Mouse (Mus musculus): ENCODE results near the gene Syncrip. TPM values are rescaled to one million over a fixed set of nuclear protein-coding genes. Genes with fewer than 3 reads are reported as not detected.

The Syncrip gene
- polyA plus RNA-seq, 1 experiment from 2014 or later = 88.7 TPM

- peak overlapping the region; percentile 62 for H3K4me2 ChIP-seq
- H3K9ac ChIP-seq = no peak overlapping the region
- no peak for ATAC-seq (ENCODE audit: insufficient read depth, low FRiP score, low read depth)
- 0 out of 2 replicates have a peak, but pooled peaks cover 5% of the 10 kb centered on the region for H3K36me3 ChIP-seq
- no peaks in the 10 kb centered on the region for H3K27me3 ChIP-seq (replicated peaks)
- H3K4me1 ChIP-seq = peaks cover 3% of the 10 kb centered on the region; the same call in 1 of the 2 replicates
- H3K9me3 ChIP-seq = no peaks in the 10 kb centered on the region
- H3K27ac ChIP-seq = no peak overlapping the region
- 28% methylated on average over 4 of the region's 4 CpGs for WGBS
- H3K4me3 ChIP-seq (replicated peaks) = peak overlapping the region; percentile 69
These were observed 38.6 kb upstream of the Syncrip start for GRCm38 (mm10) chr9:88520849-88521483.

DNA sequence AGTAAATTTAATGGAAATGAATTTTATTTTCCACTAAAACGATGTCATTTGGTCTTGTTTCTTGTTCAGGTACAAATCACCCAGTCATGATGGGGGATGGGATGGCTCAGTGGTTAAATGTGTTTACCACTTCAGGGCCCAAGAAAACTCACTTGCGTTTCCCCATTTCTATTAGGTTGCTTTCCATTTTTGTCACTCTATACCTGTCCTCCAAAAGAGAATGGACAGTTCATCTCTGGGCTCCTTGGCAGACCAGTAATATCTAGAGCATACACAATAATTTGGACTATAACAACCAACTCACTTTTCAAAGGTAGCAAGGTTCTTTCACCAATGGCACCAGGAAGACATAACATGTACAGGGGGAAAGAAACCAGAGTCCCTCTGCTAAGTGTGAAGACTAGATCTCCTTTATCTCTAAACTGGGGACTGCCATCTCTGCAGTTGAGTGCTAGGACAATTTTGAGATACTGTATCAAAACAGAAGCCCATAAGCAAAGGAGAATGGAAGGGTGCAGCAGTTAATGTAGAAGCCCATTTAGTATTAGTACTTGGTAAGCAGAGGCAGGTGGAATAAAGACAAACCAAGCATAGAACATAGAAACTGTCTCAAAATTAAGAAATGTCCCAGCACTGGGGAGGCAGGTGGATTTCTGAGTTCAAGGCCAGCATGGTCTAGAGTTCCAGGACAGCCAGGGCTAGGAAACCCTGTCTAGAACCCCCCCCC lies 37.9 kb upstream of the Syncrip start:
- H3K4me2 ChIP-seq = peak overlapping the region; percentile 62
- H3K9ac ChIP-seq = no peak overlapping the region

GRCm38 (mm10) chr9:88519390-88520121 lies 37.2 kb upstream of the Syncrip start:
- no peak for ATAC-seq (ENCODE audit: insufficient read depth, low FRiP score, low read depth)
- H3K27me3 ChIP-seq (replicated peaks) = no peaks in the 10 kb centered on the region
- H3K36me3 ChIP-seq = 0 out of 2 replicates have a peak, but pooled peaks cover 5% of the 10 kb centered on the region
- no peak overlapping the region for H3K9ac ChIP-seq
- peak overlapping the region; percentile 11; the same call in 1 of the 2 replicates for H3K27ac ChIP-seq
- no peaks in the 10 kb centered on the region for H3K9me3 ChIP-seq
- peaks cover 3% of the 10 kb centered on the region; the same call in 1 of the 2 replicates for H3K4me1 ChIP-seq
- no peak overlapping the region for H3K4me3 ChIP-seq (replicated peaks)
- H3K4me2 ChIP-seq = no peak overlapping the region

More for the DNA sequence above, 37.9 kb upstream of the Syncrip start:
- H3K4me1 ChIP-seq = peaks cover 3% of the 10 kb centered on the region; the same call in 1 of the 2 replicates
- 26% methylated on average over 2 of the region's 2 CpGs for WGBS
- H3K36me3 ChIP-seq = 0 out of 2 replicates have a peak, but pooled peaks cover 5% of the 10 kb centered on the region
- ATAC-seq (ENCODE audit: insufficient read depth, low FRiP score, low read depth) = no peak
- no peak overlapping the region for H3K4me3 ChIP-seq (replicated peaks)
- no peak overlapping the region for H3K27ac ChIP-seq
- H3K9me3 ChIP-seq = no peaks in the 10 kb centered on the region
- no peaks in the 10 kb centered on the region for H3K27me3 ChIP-seq (replicated peaks)

DNA sequence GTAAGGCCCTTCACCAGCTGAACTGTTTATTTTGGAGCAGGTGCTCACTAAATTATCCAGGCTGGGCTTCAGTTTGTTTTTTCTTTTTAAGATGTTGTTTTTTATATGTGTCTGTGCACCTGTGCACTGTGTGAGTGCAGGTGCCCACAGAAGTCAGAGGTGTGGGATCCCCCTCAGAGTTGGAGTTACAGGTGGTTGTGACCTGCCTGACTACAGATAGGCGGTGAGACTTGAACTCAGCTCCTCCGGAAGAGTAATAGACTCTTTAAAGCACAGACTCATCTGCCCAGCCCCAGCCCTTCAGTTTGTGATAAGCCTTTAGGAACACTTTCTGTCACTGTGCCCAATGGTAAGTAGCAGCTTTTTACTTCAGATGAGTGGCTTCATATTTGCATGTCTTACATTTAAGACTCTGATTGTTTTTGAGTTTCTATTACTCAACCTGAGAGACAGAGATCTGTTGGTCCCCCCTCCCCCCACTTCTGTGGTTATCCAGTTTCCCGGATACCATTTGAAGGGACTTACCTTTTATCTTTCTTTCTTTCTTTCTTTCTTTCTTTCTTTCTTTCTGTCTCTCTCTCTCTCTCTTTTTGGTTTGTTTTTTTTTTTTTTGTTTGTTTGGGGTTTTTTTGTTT lies 34.1 kb upstream of the Syncrip start:
- Histone ChIP-seq H3K9me3 (no peaks in the 10 kb centered on the region), H3K9ac (no peak overlapping the region), H3K27me3 (replicated peaks) (no peaks in the 10 kb centered on the region), H3K36me3 (0 out of 2 replicates have a peak, but pooled peaks cover 5% of the 10 kb centered on the region), H3K4me3 (replicated peaks) (no peak overlapping the region), H3K4me2 (no peak overlapping the region), H3K27ac (no peak overlapping the region), H3K4me1 (peaks cover 3% of the 10 kb centered on the region; the same call in 1 of the 2 replicates)
- WGBS = 83% methylated on average over 3 of the region's 3 CpGs
- no peak for ATAC-seq (ENCODE audit: insufficient read depth, low FRiP score, low read depth)

- Histone ChIP-seq H3K4me1 (peaks cover under 1% of the 10 kb centered on the region; the same call in 1 of the 2 replicates), H3K4me3 (replicated peaks) (no peak overlapping the region), H3K4me2 (no peak overlapping the region), H3K9ac (no peak overlapping the region), H3K36me3 (0 out of 2 replicates have a peak, but pooled peaks cover 2% of the 10 kb centered on the region), H3K27me3 (replicated peaks) (no peaks in the 10 kb centered on the region), H3K27ac (no peak overlapping the region), H3K9me3 (no peaks in the 10 kb centered on the region)
- WGBS = 78% methylated on average over 1 of the region's 1 CpGs
- no peak for ATAC-seq (ENCODE audit: insufficient read depth, low FRiP score, low read depth)
These were observed 33.2 kb upstream of the Syncrip start for GRCm38 (mm10) chr9:88515546-88515945.

GRCm38 (mm10) chr9:88501846-88502245 lies 19.5 kb upstream of the Syncrip start:
- Histone ChIP-seq H3K9me3 (no peaks in the 10 kb centered on the region), H3K4me2 (no peak overlapping the region), H3K27me3 (replicated peaks) (no peaks in the 10 kb centered on the region), H3K27ac (no peak overlapping the region), H3K4me3 (replicated peaks) (no peak overlapping the region), H3K4me1 (no peaks in the 10 kb centered on the region), H3K36me3 (no peaks in the 10 kb centered on the region), H3K9ac (no peak overlapping the region)
- 80% methylated on average over 6 of the region's 6 CpGs for WGBS
- ATAC-seq (ENCODE audit: insufficient read depth, low FRiP score, low read depth) = no peak

DNA sequence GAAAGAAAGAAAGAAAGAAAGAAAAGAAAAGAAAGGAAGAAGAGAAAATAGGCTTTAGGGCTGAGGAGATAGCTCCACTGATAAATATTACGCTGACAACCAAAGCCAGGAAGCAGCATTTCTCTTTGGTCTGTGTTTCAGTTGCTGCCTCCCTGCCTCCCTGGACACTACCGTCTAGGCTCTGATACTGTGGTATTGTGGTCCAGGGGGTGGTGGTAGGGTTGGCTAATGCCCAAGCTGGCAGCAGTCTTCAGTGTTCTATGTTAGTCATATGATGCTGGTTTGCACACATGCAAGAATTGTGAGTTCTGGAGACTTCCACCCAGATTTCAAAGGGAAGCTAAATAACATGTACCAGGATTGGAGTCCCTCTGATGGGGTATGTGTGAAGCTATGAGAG lies 17.7 kb upstream of the Syncrip start:
- H3K27ac ChIP-seq = no peak overlapping the region
- no peaks in the 10 kb centered on the region for H3K27me3 ChIP-seq (replicated peaks)
- no peak overlapping the region for H3K4me2 ChIP-seq
- 76% methylated on average over 2 of the region's 2 CpGs for WGBS
- no peak for ATAC-seq (ENCODE audit: insufficient read depth, low FRiP score, low read depth)
- no peak overlapping the region for H3K4me3 ChIP-seq (replicated peaks)
- no peaks in the 10 kb centered on the region for H3K36me3 ChIP-seq
- no peak overlapping the region for H3K9ac ChIP-seq
- H3K4me1 ChIP-seq = no peaks in the 10 kb centered on the region
- no peaks in the 10 kb centered on the region for H3K9me3 ChIP-seq

DNA sequence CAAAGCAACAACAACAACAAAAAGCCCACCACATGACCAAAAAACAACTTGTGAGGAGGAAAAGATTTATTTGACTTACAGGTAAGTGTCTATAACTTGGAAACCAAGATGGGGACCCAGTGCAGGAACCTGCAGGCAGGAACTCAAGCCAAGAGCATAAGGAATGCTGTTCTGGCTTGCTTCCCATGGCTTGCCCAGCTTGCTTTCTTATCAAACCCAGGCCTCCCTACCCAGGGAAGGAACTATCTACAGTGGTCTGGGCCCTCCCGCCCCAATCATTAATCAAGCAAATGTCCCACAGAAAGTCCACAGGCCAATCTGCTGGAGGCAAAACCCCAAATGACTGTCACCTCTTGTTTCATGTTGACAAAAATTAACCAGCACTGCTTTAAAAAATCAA lies 10.1 kb upstream of the Syncrip start:
- ATAC-seq (ENCODE audit: insufficient read depth, low FRiP score, low read depth) = no peak; the same call in 1 of the 2 replicates
- 53% methylated on average over 1 of the region's 1 CpGs for WGBS
- no peaks in the 10 kb centered on the region for H3K36me3 ChIP-seq
- no peaks in the 10 kb centered on the region for H3K27me3 ChIP-seq (replicated peaks)
- no peak overlapping the region for H3K9ac ChIP-seq
- no peaks in the 10 kb centered on the region for H3K4me1 ChIP-seq
- no peak overlapping the region for H3K4me3 ChIP-seq (replicated peaks)
- no peaks in the 10 kb centered on the region for H3K9me3 ChIP-seq
- H3K4me2 ChIP-seq = no peak overlapping the region
- H3K27ac ChIP-seq = no peak overlapping the region

GRCm38 (mm10) chr9:88484531-88484930 lies 2.2 kb upstream of the Syncrip start:
- H3K36me3 ChIP-seq = no peaks in the 10 kb centered on the region
- H3K9me3 ChIP-seq = no peaks in the 10 kb centered on the region
- H3K4me2 ChIP-seq = no peak overlapping the region
- peaks cover 4% of the 10 kb centered on the region; the same call in 1 of the 2 replicates for H3K4me1 ChIP-seq
- 44% methylated on average over 6 of the region's 6 CpGs for WGBS
- no peak overlapping the region for H3K9ac ChIP-seq
- no peak overlapping the region for H3K4me3 ChIP-seq (replicated peaks)
- no peak overlapping the region for H3K27ac ChIP-seq
- no peak for ATAC-seq (ENCODE audit: insufficient read depth, low FRiP score, low read depth)
- no peaks in the 10 kb centered on the region for H3K27me3 ChIP-seq (replicated peaks)

DNA sequence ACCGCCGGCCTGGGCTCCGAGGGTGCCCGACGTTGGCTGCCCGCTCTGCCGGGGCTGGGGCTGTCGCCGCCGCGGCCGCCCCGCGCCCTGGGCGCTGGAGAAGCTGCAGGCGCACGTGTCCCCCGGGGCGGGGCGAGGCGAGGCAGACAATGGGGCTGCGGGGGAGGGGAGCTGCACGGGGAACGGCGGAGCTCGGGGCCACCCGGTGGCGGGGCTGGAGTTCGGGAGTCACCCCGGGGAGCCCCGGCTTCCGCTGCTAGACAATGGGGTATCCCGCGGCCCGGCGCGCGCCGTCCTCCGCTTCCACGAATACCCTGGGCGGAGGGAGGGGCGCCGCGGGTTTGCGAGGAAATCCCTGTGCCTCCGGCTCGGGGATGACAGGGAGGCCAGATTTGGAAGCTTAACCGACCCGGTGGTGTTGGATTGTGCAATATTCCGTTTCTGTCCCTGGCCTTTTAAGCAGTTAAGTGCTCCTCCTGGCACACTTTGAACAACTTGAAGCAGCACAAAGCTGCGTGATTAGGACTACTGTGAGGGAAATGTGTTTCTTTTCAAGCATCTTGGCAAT lies 539 bp upstream of the Syncrip start:
- 0% methylated on average over 46 of the region's 52 CpGs for WGBS
- Histone ChIP-seq H3K36me3 (no peaks in the 10 kb centered on the region), H3K9me3 (no peaks in the 10 kb centered on the region), H3K27ac (peak overlapping the region; percentile 98), H3K9ac (peak overlapping the region; percentile 74), H3K4me1 (peaks cover 4% of the 10 kb centered on the region; the same call in 1 of the 2 replicates), H3K4me3 (replicated peaks) (peak overlapping the region; percentile 99), H3K4me2 (peak overlapping the region; percentile 66), H3K27me3 (replicated peaks) (no peaks in the 10 kb centered on the region)
- ATAC-seq (ENCODE audit: insufficient read depth, low FRiP score, low read depth) = no peak

DNA sequence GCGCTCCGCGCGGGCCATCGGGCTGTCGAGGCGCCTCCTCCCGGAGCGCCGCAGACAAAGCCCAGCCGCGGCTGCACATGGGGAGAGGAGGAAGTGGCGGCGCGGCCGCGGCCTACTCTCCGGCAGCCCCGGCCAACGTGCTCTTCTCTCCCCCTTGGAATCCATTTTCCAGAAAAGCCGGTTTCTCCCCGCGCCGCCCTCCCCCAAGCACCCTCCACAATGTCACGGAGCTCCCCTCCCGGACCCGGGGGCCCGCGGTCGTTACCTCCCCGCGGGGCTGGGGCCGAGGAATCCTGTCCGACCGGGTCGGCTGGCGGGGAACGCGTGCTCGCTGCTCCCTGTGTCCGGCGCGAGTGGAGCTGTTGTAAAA lies 598 bp downstream of the Syncrip start:
- WGBS = 0% methylated on average over 42 of the region's 43 CpGs
- Histone ChIP-seq H3K9ac (peak overlapping the region; percentile 98), H3K27ac (peak overlapping the region; percentile 98), H3K9me3 (no peaks in the 10 kb centered on the region), H3K4me1 (peaks cover 4% of the 10 kb centered on the region; the same call in 1 of the 2 replicates), H3K4me2 (peak overlapping the region; percentile 68), H3K36me3 (no peaks in the 10 kb centered on the region), H3K4me3 (replicated peaks) (peak overlapping the region; percentile 99), H3K27me3 (replicated peaks) (no peaks in the 10 kb centered on the region)
- ATAC-seq (ENCODE audit: insufficient read depth, low FRiP score, low read depth) = peak; percentile 1

Data from stomach, embryonic 15.5 days (tissue).